Mouse (Mus musculus) G1E (cell line): Measurements from ENCODE around the gene Anapc15-ps.

ENCODE experiments used
- CTCF ChIP-seq: IDR thresholded peaks from 2 replicates; pipeline ENCODE4 v1.5.1; 2012; ENCODE audit warnings: low read depth, low read length, inconsistent platforms, mixed read lengths
- GATA1 ChIP-seq: IDR thresholded peaks from 2 replicates; pipeline ENCODE4 v1.6.1; 2012; ENCODE audit warnings: borderline replicate concordance, low read length, inconsistent platforms, mixed read lengths
- POLR2AphosphoS5 ChIP-seq: IDR thresholded peaks from 2 replicates; pipeline ENCODE4 v1.6.1; 2012; ENCODE audit warnings: low read depth, low read length, inconsistent platforms; ENCODE audit not compliant: insufficient replicate concordance

DNA sequence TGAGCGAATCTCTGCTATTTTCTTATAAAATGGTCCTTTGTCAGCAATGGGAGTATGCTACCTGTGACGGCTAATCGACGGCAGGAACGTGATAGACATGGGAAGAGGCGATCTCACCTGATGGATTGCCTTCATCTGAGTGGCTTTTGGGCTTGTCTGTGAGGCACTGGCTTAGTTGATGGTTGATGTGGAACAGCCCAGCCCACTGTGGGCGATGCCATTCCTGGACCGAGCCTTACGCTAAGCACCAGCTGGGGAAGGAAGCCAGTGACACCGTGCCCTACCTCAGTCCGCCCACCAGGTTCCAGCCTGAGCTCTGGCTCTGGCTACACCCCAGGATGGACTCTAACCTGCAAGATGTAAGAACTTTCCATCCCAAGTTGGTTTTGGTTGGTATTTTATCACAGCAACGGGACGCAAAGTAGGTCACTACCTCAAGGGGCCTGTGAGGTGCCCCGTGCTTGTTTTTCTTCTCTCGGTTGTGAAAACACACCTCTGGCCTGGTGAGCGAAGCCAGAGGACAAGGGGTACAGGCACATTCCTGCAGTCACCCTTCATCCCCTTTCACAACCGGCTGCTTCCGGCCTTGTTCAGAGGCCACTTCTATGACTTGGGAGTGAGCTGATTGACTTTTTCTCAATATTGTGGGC is 22.5 kb upstream of the Anapc15-ps start:
- no peak for TF ChIP-seq CTCF
- TF ChIP-seq POLR2AphosphoS5 = no peak
- no peak for TF ChIP-seq GATA1
